Mouse (Mus musculus) limb, embryonic 13.5 days (tissue): ENCODE data around the gene Ugp2. TPM values are rescaled to one million over a fixed set of nuclear protein-coding genes. Genes with fewer than 3 reads are reported as not detected.

Experiments
- microRNA counts: library from miRNA; unstranded; fragments of <30 nt; microRNA quantifications from one replicate; lab custom pipeline; 2016
- microRNA-seq: library from miRNA; unstranded; fragments of <30 nt; microRNA quantifications from one replicate; pipeline ENCODE4, GENCODE M21; 2016
- polyA plus RNA-seq: library from polyadenylated mRNA; unstranded; fragments of >200 nt; fragmentation: Nextera tagmentation; extraction: Ambion mirVana; gene quantifications from 2 replicates; pipeline ENCODE4 v1.2.1, GENCODE M21; 2015

Ugp2 gene
- polyA plus RNA-seq, 1 experiment from 2014 or later = 109 TPM

MicroRNA genes within 50 kb of the gene (microRNA counts, 519-probe panel; counts per million panel counts)
- microRNA mmu-miR-1933-3p (lab: Ali Mortazavi, UCI) (not detected), microRNA mmu-miR-1933-5p (lab: Ali Mortazavi, UCI) (not detected)

Small RNA genes within 50 kb of the gene (microRNA-seq; reads per million reads assigned to microRNA genes)
- gene Mir1933 = 1.2 reads per million

Other genes starting within 250 kb of the Ugp2 start
- 13.1 and 14.0 TPM in 2 replicates for gene Vps54, start 131.9 kb downstream of the Ugp2 start, polyA plus RNA-seq
- gene Wdpcp, start 201.0 kb upstream of the Ugp2 start, polyA plus RNA-seq = 9.3 and 10.0 TPM in 2 replicates
- 366 and 374 TPM in 2 replicates for gene Mdh1, start 201.2 kb upstream of the Ugp2 start, polyA plus RNA-seq